Mouse (Mus musculus): ENCODE results near the gene Ttll10. TPM values are rescaled to one million over a fixed set of nuclear protein-coding genes. Genes with fewer than 3 reads are reported as not detected.
A peak's percentile ranks its signal among the peaks of the same experiment; 100 is the strongest.

Gene Ttll10
- total RNA-seq, 2 experiments from 2014 or later, result not detected

DNA sequence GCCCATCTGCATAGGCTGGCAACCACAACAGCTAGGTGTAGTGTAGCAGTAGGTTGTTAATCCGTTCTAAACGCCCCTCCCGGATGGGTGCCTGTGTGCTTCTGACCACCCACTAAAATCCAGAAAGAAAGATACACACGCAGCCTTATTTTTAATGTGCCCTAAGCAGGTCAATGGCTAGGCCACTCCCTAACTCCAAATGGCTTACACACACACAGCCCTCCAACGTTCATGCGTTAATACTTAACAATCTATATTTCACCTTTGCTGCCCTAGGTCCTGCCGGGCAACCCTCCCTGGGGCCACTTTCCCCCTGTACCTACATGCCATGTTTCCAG lies 28.0 kb downstream of the Ttll10 start:
- intact Hi-C loops (cut with DNase I), result loop anchor here (5.0 kb wide), 3 partner anchors 69 to 166 kb away; partner anchors contain the start of genes Agrn and C1qtnf12
- no peak for DNase-seq

GRCm38 (mm10) chr4:156030651-156031118 lies 28.5 kb downstream of the Ttll10 start:
- DNase-seq, result no peak
- intact Hi-C loops (cut with DNase I), result loop anchor here (5.0 kb wide), 3 partner anchors 68 to 167 kb away; partner anchors contain the start of genes Agrn and C1qtnf12

- intact Hi-C loops (cut with DNase I), result no loop called here
- DNase-seq, result no peak
Observed at GRCm38 (mm10) chr4:156028580-156028979, 30.6 kb downstream of the Ttll10 start.

DNA sequence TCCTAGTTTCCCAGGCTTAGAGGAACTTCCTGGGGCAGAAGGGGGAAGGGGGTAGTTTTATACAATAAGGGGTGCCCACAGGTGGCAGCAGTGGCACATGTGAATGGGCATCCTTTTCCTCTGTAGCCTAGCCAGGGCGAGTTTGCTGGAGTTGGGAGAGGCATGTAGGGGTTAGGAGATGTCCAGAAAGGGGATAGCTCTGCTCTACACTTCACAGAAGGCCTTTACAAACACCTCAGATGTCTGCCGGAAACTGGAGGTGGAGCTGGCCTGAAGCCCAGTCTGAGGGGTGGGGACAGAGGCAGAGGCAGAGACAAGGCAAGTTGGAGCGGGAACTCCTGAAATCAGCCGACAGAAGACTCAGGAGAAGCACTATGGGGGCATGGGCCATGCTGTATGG lies 33.2 kb downstream of the Ttll10 start, which contains the start of gene Tnfrsf18:
Gene Tnfrsf18 (plus strand): TSS at position 152 of the 400 bp plus-strand sequence.
- intact Hi-C loops (cut with DNase I), result no loop called here
- peak; percentile 30 to 53 for DNase-seq

- DNase-seq, result peak in 1 of 2 experiments; percentile 21
- intact Hi-C loops (cut with DNase I), result no loop called here
Observed at GRCm38 (mm10) chr4:156024184-156024583, 35.0 kb downstream of the Ttll10 start.

DNA sequence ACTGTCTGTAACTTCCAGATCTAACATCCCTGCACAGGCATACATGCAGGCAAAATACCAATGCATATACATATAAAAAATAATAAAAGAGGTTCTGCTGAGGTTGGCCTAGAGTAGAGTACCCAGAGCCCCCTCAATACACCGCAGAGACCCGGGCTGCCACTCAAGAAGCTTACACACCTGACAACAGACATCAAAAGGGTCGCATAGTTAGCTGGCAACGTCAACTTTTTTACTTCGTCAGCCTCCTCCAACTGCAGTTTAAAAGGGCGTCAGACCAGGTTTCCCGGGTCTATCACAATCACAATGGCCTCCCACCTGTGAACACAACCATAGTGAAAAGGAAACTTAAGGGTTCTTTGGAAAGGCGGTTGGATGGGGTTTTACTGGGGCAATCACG lies 35.7 kb downstream of the Ttll10 start:
- DNase-seq, result no peak
- intact Hi-C loops (cut with DNase I), result no loop called here

DNA sequence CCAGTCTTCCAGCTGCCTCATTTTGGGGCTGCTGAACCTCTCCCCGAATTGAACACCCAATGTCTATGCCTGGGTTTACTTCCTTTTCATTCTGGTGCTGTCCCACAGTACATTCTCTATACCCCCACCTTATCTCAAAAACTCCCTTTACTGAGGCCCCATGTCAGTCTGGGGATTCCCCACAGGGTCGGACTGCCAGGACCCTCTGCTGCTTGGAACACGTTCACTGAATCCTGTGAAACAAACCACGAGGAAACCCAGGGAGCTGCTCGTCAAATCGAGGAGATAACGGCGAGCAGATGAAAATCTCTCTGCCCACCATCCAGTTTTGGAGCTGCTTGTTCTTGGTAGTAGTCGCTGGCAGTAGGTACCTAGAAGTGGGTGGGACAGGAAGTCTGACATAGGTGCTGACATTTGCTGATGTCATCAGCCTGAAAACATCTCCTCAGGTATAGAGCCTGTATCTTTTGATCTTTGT lies 37.2 kb downstream of the Ttll10 start:
- no peak for DNase-seq
- intact Hi-C loops (cut with DNase I), result no loop called here

DNA sequence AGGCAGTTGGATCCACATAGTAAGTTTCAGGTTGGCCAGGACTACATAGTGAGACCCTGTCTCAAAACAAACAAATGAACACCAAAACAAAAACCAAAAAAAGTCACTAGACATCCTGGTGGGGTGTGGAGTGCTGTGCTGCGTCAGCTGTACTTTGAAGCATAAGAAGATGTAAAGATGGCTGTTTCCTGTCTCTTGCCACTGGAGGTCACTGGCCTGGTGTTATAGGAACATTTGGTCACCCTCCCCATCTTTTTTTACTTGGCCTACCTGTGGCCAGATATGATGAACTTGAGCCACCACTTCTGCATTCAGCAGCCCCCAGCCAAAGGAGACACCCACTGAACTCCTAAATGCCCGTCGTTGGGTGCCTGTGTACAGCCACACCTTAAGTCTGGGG lies 37.8 kb downstream of the Ttll10 start:
- DNase-seq, result no peak
- intact Hi-C loops (cut with DNase I), result no loop called here

GRCm38 (mm10) chr4:156019771-156020170 lies 39.4 kb downstream of the Ttll10 start:
- DNase-seq, result no peak
- intact Hi-C loops (cut with DNase I), result no loop called here

DNA sequence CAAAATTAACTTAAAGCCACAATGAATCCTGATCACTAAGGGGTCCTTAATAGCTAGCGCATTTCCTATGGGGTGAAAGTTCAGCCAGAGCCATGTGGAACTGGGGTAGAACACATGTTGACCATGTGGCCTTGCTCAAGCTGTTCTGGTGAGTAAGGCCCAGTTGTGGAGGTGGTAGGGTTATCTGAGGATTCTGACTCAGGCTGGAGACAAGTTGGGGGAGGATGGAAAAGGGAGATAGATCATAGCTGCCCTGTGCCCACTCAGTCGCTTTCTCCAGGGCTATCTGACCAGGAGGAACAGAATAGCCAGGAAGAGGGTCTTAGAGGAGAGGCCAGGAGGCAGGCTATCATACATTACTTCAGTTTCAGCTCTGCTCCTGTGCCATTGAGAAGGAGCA lies 44.8 kb downstream of the Ttll10 start:
- DNase-seq, result no peak
- intact Hi-C loops (cut with DNase I), result no loop called here

DNA sequence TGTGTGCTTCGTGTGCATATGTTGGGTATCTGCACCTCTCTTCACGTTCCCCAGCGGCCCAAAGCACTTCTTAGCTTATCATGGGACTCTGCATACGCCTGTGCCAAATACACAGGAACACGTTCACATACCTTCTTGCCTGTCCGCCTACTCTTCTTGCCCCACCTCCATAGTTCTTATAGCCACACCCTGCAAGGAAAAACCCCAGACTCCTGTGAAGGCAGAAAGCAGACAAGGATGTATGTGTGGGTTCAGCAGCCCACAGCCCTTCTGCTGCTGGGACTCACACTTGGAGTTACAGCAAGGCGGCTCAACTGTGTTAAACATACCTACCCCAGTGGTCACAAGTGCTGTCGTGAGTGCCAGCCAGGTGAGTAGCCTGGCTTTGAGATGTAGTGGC lies 45.6 kb downstream of the Ttll10 start, which contains the start of gene Tnfrsf4:
Gene Tnfrsf4 (plus strand): TSS at position 207 of the 400 bp plus-strand sequence.
- intact Hi-C loops (cut with DNase I), result no loop called here
- DNase-seq, result no peak

- DNase-seq, result no peak
Observed at GRCm38 (mm10) chr4:156008369-156008768, 50.8 kb downstream of the Ttll10 start.

GRCm38 (mm10) chr4:156004109-156004508 lies 55.1 kb downstream of the Ttll10 start:
- intact Hi-C loops (cut with DNase I), result no loop called here
- DNase-seq, result no peak

More at GRCm38 (mm10) chr4:156008369-156008768, 50.8 kb downstream of the Ttll10 start:
- intact Hi-C loops (cut with DNase I), result no loop called here

DNA sequence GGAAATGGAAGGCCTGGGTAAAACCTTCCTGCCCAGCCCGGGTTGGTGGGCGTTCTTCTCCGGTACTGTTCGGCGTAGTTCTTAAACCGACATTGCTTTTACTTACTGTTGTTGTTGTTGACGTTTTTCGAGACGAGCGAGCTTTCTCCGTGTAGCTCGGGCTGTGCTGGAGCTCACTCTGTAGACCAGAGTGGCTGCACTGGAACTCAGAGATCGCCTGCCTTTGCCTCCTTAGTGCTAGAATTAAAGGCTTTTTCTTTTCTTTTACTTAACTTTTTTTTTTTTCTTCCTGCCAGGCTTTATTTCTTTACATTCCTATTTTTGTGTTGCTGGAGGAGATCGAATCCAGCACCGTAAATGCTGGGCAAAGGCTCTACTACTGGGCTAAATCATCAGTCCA lies 65.6 kb downstream of the Ttll10 start:
- no peak for DNase-seq
- intact Hi-C loops (cut with DNase I), result loop anchor here (2.0 to 5.0 kb wide), 3 partner anchors 39 to 117 kb away; partner anchors contain the start of genes Acap3 and Pusl1

- intact Hi-C loops (cut with DNase I), result loop anchor here (2.0 to 5.0 kb wide), 3 partner anchors 40 to 118 kb away; partner anchors contain the start of genes Acap3 and Pusl1
- peak; percentile 99 to 100 for DNase-seq
Observed at GRCm38 (mm10) chr4:155992906-155993547, 66.2 kb downstream of the Ttll10 start.

DNA sequence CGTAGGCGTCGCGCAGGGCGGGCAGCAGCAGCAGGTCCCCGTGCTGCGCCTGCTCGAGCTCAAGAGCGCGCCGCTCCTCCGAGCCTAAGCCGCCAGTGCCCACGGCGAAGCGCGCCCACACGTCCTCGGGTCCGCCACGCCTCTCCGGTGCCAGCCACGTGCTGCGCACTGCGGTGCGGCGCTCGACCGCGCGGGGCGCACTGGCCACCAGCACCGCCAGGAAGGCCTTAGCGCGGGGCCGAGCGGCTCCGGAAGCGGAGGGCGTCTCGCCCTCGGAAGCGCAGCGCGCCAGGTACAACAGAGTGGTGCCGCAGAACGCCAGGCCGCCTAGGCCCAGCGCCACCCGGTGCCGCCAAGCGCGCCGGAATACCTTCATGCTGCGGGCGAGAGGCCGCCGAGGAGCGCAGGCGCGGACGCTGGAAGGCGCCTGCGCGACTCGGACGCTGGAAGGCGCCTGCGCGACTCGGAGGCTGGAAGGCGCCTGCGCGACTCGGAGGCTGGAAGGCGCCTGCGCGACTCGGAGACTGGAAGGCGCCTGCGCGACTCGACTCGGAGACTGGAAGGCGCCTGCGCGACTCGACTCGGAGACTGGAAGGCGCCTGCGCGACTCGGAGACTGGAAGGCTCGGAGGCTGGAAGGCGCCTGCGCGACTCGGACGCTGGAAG lies 66.8 kb downstream of the Ttll10 start, which contains the start of the genes B3galt6 and Sdf4:
Gene B3galt6 (minus strand): TSS at position 409 of the 665 bp plus-strand sequence.
Gene Sdf4 (plus strand): TSS at position 632 of the 665 bp plus-strand sequence.
- peak; percentile 82 to 94 for DNase-seq
- intact Hi-C loops (cut with DNase I), result loop anchor here (2.0 to 5.0 kb wide), 3 partner anchors 40 to 118 kb away; partner anchors contain the start of genes Acap3 and Pusl1

GRCm38 (mm10) chr4:155991908-155992230 lies 67.3 kb downstream of the Ttll10 start:
- intact Hi-C loops (cut with DNase I), result loop anchor here (1.0 to 5.0 kb wide), 4 partner anchors 30 to 119 kb away; partner anchors contain the start of genes Acap3, C1qtnf12 and Pusl1
- DNase-seq, result peak in 1 of 2 experiments; percentile 6

DNA sequence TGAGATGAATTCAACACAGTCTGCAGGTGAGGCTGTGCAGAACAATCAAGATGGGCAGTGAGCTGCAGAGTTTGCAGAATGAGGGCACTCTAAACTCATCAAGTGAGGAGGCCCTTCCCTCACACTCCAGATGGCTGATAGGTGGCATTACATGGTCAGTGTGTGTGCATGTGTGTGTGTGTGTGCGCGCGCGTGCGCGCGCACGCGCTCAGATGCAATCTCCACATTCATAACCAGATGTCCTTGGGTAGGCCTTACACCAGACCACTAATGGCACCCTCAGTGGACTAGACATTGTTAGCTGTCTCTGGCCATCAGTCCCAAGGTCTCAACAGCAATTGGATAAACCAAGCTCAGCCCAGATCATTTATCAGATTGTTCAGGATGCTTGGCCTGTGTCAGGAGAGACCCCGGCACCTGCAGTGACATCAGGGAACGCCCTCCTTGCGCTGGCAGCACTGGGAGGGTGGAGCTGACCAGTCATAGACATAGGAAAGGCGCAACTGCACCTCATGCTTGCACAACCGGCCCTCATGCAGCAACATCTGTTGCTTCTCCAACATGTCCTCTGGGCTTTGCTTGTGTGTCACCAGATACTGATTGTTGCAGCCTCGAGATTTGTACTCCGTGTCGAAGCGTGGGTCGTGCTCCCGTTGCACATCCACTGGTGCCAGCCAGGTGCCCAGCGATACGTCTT lies 67.9 kb downstream of the Ttll10 start:
- intact Hi-C loops (cut with DNase I), result loop anchor here (1.0 to 5.0 kb wide), 2 partner anchors 29 to 99 kb away; partner anchors contain the start of genes Acap3, C1qtnf12 and Pusl1
- DNase-seq, result no peak
